Mouse (Mus musculus) neutrophil, adult 5-6 weeks (primary cell): ENCODE data around the gene Htra1. TPM values are rescaled to one million over a fixed set of nuclear protein-coding genes. Genes with fewer than 3 reads are reported as not detected.

Experiments
- ATAC-seq: fragments of 151-379, 151-347 bp; 2 replicates; pipeline ENCODE4 v1.8.0; 2017; ENCODE audit warnings: mild to moderate bottlenecking, moderate TSS enrichment; ENCODE audit not compliant: insufficient number of reproducible peaks, poor library complexity, low FRiP score, severe bottlenecking; ENCODE audit errors: extremely low read depth
- total RNA-seq: library from RNA; stranded (forward); fragments of 200-1000 nt; gene quantifications from 2 replicates; pipeline ENCODE4 v1.2.3, GENCODE M21; 2017

The Htra1 gene
- total RNA-seq, 1 experiment from 2014 or later, result not detected

- ATAC-seq, result no peak
Observed at GRCm38 (mm10) chr7:130988146-130988545, 52.2 kb downstream of the Htra1 start.

GRCm38 (mm10) chr7:130989371-130989770 lies 53.5 kb downstream of the Htra1 start:
- ATAC-seq, result no peak

GRCm38 (mm10) chr7:130991174-130991789 lies 55.4 kb downstream of the Htra1 start:
- no peak for ATAC-seq

DNA sequence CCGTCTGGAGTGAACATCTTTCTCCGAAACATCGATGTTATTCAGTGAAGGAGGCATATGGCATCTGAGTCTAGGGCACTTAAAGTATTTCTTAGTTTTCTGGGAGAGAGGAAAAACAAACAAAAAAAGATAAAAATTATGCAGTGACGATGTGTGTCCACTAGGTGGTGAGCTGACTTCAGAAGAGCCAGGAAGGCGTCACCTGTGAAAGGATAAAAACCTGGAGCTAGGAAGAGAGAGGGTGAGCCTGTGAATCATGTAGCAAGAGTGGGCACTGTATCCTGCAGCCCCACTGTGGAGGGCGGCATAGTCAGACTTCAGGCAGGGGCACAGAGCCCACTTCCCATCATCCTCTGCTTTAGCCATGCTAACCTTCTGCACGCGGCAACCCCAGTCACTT lies 58.0 kb downstream of the Htra1 start:
- no peak for ATAC-seq

- ATAC-seq, result no peak
Observed at GRCm38 (mm10) chr7:131001976-131002726, 66.2 kb downstream of the Htra1 start.

- no peak for ATAC-seq
Observed at GRCm38 (mm10) chr7:131004071-131004470, 68.2 kb downstream of the Htra1 start.

- no peak for ATAC-seq
Observed at GRCm38 (mm10) chr7:131007221-131007620, 71.3 kb downstream of the Htra1 start.

GRCm38 (mm10) chr7:131009178-131009577 lies 73.3 kb downstream of the Htra1 start:
- no peak for ATAC-seq

GRCm38 (mm10) chr7:131011901-131012300 lies 76.0 kb downstream of the Htra1 start:
- ATAC-seq, result no peak

- ATAC-seq, result no peak
Observed at GRCm38 (mm10) chr7:131019181-131019580, 83.3 kb downstream of the Htra1 start.

DNA sequence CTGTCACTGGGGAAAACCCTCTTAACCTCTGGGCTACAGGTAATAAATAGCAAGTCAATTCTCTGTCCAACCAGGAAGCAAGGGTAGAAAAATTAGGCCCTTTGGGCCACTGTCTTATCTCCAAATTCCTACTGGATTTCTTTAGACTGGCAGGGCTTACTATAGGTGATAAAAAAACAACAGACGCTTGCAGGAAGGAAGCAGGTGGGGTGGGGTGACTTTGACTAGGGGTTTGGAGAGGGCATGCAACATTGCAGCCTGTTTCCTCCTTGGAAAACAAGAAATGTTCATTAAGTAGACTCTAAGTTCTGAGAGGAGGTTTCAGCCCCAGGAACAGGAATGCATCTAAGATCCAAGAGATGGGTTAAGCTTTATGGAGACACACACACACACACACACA lies 88.9 kb downstream of the Htra1 start:
- no peak for ATAC-seq

DNA sequence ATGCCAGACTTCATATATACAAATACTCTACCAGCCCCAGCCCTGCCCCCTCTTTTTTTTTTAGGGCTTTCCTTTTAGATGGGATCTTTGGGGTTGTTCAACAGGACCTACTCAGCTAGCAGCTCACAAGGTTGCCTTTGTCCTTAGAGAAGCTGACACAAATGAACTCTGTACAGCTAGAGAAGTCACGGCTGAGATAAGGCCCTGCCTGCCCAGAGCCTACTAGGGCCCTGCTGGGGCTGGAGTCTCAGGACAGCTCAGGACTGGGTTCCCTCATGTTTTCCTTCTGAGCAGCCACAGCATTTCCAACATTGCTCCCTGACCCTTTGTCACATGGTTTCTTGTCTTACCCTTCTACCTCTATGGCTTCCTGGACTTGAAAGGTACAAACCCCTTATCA lies 91.6 kb downstream of the Htra1 start:
- ATAC-seq, result no peak

GRCm38 (mm10) chr7:131031755-131032154 lies 95.8 kb downstream of the Htra1 start, which contains the start of gene Dmbt1:
Dmbt1 (plus strand) TSS chr7:131032053.
- no peak for ATAC-seq

Other genes starting within 250 kb of the Htra1 start
- gene Btbd16, start 162.0 kb upstream of the Htra1 start, total RNA-seq, result not detected in 2 replicates
- gene Plekha1, start 70.4 kb upstream of the Htra1 start, total RNA-seq, result 50.3 and 52.4 TPM in 2 replicates
- not detected in 2 replicates for gene Dmbt1, start 95.9 kb downstream of the Htra1 start, total RNA-seq
- not detected in 2 replicates for gene 4933402N03Rik, start 210.2 kb downstream of the Htra1 start, total RNA-seq
- gene 5430419D17Rik, start 238.3 kb downstream of the Htra1 start, total RNA-seq, result not detected in 2 replicates